Comparison of ENCODE assay signal across 8 mouse cellular contexts in the genomic region with DNA sequence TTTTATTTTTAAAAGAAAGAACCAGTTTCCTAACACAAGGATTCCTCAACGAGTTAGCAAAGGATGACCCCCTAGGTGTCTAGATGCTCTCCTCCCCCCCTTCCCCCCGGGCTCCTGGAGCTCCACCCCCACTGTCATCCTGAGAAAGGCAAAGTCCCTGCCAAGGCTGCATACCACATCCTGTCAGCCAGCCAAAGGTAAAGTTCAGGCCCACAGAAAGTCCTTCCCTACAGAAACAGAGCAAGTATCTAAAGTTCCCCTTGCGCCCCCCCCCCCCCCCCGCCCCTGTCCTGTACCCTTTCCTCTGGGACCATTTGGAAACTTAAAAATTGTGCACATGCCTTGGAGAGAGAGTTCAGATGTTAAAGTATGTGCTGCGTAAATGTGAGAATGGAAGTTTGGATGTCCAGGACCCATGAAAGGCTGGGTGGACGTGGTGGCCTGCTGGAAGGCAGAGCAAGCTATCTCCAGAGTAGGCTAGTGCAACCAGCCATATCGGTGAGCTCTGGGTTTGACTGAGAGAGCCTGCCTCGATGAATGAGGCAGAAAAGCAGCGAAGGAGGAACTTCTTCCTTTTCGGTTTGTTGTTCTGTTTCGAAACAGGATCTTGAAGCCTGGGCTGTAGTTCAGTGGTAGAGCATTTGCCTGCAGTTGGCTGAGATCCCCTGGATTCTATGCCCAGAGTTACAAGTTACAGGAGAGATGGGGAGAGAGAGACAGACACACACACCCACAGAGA. TPM values are rescaled to one million over a fixed set of nuclear protein-coding genes. Genes with fewer than 3 reads are reported as not detected.
DNase-seq lines count a peak whose midpoint lies in the region; ATAC-seq lines count a peak whose summit lies in the region.
"Had no signal": no experiment of that assay in that cellular context is flagged by ENCODE, and none has a peak within 500 bp of the region (broad histone marks: within the 10 kb centered on the region; RNA-seq: fewer than 3 reads in every experiment).

No protein-coding gene starts in this region.

- no peaks in the 10 kb centered on the region for H3K27me3 ChIP-seq in heart, embryonic 11.5 days (ENCODE audit: control insufficient read depth, insufficient read depth, low read length)
- H3K27me3 ChIP-seq in liver, embryonic 12.5 days (replicated peaks) = no peaks in the 10 kb centered on the region

- no peaks in the 10 kb centered on the region for H3K36me3 ChIP-seq in heart, embryonic 11.5 days (ENCODE audit: control insufficient read depth, insufficient read depth, low read length)
- H3K36me3 ChIP-seq in liver, embryonic 12.5 days = no peaks in the 10 kb centered on the region

- peak overlapping the region; percentile 63; the same call in 1 of the 2 replicates for H3K9ac ChIP-seq in heart, embryonic 11.5 days (ENCODE audit: low read depth, low read length)
- peak overlapping the region; percentile 35 for H3K9ac ChIP-seq in liver, embryonic 12.5 days

- H3K9me3 ChIP-seq in heart, embryonic 11.5 days (replicated peaks; ENCODE audit: control insufficient read depth, low read length) = no peaks in the 10 kb centered on the region
- H3K9me3 ChIP-seq in liver, embryonic 12.5 days (replicated peaks) = no peaks in the 10 kb centered on the region

- peak; percentile 49 for DNase-seq in Muller cell, postnatal 12 days (ENCODE audit: inconsistent ontology term)
- DNase-seq in c-Kit-positive CD71-positive TER-119-negative erythroid progenitor cells, embryonic 14.5 days (ENCODE audit: low read depth) = peak; percentile 17
- DNase-seq in kidney, adult 9 months = peak; percentile 65
- DNase-seq in monocyte, adult 2 months (ENCODE audit: low read depth in 1 of 2, low spot score in 2 of 2) = peak; percentile 68 to 69
- DNase-seq in thymus, adult 18-20 months = peak; percentile 56 to 71

- ATAC-seq in heart, embryonic 11.5 days (replicated peaks; ENCODE audit: insufficient number of reproducible peaks, low FRiP score, low TSS enrichment) = no peak
- peak; percentile 56; the same call in 1 of the 2 replicates for ATAC-seq in liver, embryonic 12.5 days

- H3K4me2 ChIP-seq in heart, embryonic 11.5 days = peak overlapping the region; percentile 24; the same call in 1 of the 2 replicates
- peak overlapping the region; percentile 53 for H3K4me2 ChIP-seq in liver, embryonic 12.5 days

- H3K4me3 ChIP-seq in heart, embryonic 11.5 days (ENCODE audit: low read depth, low read length) = no peak overlapping the region
- peak overlapping the region; percentile 11; the same call in 1 of the 2 replicates for H3K4me3 ChIP-seq in liver, embryonic 12.5 days

- H3K4me1 ChIP-seq in heart, embryonic 11.5 days (ENCODE audit: control insufficient read depth, insufficient read depth, low read length) = peaks cover 11% of the 10 kb centered on the region
- peaks cover 40% of the 10 kb centered on the region for H3K4me1 ChIP-seq in liver, embryonic 12.5 days

- WGBS in heart, embryonic 11.5 days (ENCODE audit: insufficient replicate concordance) = 33% methylated on average over 11 of the region's 11 CpGs
- WGBS in liver, embryonic 12.5 days (ENCODE audit: insufficient replicate concordance) = 8% methylated on average over 11 of the region's 11 CpGs

- peak overlapping the region; percentile 54 for H3K27ac ChIP-seq in heart, embryonic 11.5 days (ENCODE audit: low read depth, low read length)
- H3K27ac ChIP-seq in liver, embryonic 12.5 days = peak overlapping the region; percentile 54

RNA-seq across cellular contexts. Expression of a gene that starts 46.3 kb away (rescaled TPM):
- polyA plus RNA-seq in heart, embryonic 11.5 days (2014; fragmentation: Nextera tagmentation; extraction: Ambion mirVana) = 0.34 and 0.38 TPM in 2 replicates
- polyA plus RNA-seq in liver, embryonic 12.5 days (2016; fragmentation: Nextera tagmentation; extraction: Ambion mirVana) = 0.04 TPM in 2 replicates
- polyA plus RNA-seq: large intestine, adult 2 months had no signal

Comparison
In these comparisons a context has a peak if more than half of its experiments do, and no peak if none do; other contexts are left out.
1. DNase-seq: peak in every context shown above with its lines; median percentile 68 in monocyte, adult 2 months; 65 in kidney, adult 9 months; 64 in thymus, adult 18-20 months; 49 in Muller cell, postnatal 12 days; 17 in c-Kit-positive CD71-positive TER-119-negative erythroid progenitor cells, embryonic 14.5 days.